Comparison of ENCODE assay signal across 8 mouse cellular contexts in the genomic region with DNA sequence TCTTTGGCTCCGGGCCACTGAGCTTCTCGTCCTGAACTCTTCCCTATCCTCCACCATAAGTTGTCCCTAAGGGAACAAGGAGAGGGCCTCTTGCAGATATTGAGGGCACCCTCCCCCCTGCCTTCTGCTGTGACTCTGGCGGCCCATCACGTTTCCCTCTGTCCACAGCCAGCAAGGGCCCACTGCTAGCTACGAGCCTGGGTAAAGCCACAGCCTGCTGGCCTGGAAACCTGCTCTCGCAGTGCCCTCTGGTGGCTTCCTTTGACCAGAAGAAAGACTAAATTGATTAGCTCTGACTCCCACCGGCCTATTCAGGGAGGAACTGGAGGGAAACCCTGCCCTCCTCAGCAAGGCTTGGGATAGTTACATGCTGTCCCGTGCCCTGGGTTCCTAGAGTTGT. TPM values are rescaled to one million over a fixed set of nuclear protein-coding genes. Genes with fewer than 3 reads are reported as not detected.
DNase-seq lines count a peak whose midpoint lies in the region; ATAC-seq and TF ChIP-seq lines count a peak whose summit lies in the region.

No protein-coding gene starts in this region.

- no peaks in the 10 kb centered on the region for H3K9me3 ChIP-seq in neural tube, embryonic 12.5 days

- no peak overlapping the region for H3K27ac ChIP-seq in liver, adult 2 months (replicated peaks; ENCODE audit: insufficient read depth, low read depth, low read length)
- H3K27ac ChIP-seq in neural tube, embryonic 12.5 days, result no peak overlapping the region

- 13% methylated on average over 8 of the region's 8 CpGs for WGBS in liver, adult 2 months
- 26% methylated on average over 8 of the region's 8 CpGs for WGBS in neural tube, embryonic 12.5 days

- no peak for TF ChIP-seq POLR2A in liver, adult 2 months (IDR thresholded peaks at IDR 0.05; ENCODE audit: extremely low read depth, insufficient read depth, low read length)

- H3K79me2 ChIP-seq in liver, adult 2 months (ENCODE audit: control insufficient read depth, insufficient read depth, low read length), result no peaks in the 10 kb centered on the region

- no peak overlapping the region for H3K4me3 ChIP-seq in liver, adult 2 months (ENCODE audit: insufficient read depth, low read depth, low read length)
- H3K4me3 ChIP-seq in neural tube, embryonic 12.5 days, result no peak overlapping the region

- no peak overlapping the region for H3K4me2 ChIP-seq in neural tube, embryonic 12.5 days (replicated peaks)

- no peak overlapping the region for H3K9ac ChIP-seq in liver, adult 2 months (ENCODE audit: low read depth, low read length)
- no peak overlapping the region for H3K9ac ChIP-seq in neural tube, embryonic 12.5 days

- peak; percentile 84 for ATAC-seq in common myeloid progenitor, adult 5-6 weeks (replicated peaks; ENCODE audit: low read depth, poor library complexity, severe bottlenecking)
- ATAC-seq in granulocyte monocyte progenitor cell, adult 5-6 weeks (replicated peaks; ENCODE audit: poor library complexity, severe bottlenecking), result peak; percentile 54
- ATAC-seq in neural tube, embryonic 12.5 days (ENCODE audit: low FRiP score, low read depth), result peak; percentile 53; the same call in 1 of the 2 replicates

- DNase-seq in urinary bladder, adult 18-20 months (ENCODE audit: low spot score in 2 of 2), result peak; percentile 69 to 75
- no peak for DNase-seq in urinary bladder, postnatal 10 days (ENCODE audit: low spot score)
- DNase-seq in kidney, adult 9 months, result peak; percentile 71
- peak; percentile 45 for DNase-seq in liver, adult 2 months (ENCODE audit: extremely low read depth, low read depth, low spot score)
- peak; percentile 59 to 71 for DNase-seq in urinary bladder, postnatal 4 days (ENCODE audit: low spot score in 2 of 2)

- no peaks in the 10 kb centered on the region for H3K4me1 ChIP-seq in liver, adult 2 months (ENCODE audit: control insufficient read depth, insufficient read depth, low read length)
- H3K4me1 ChIP-seq in neural tube, embryonic 12.5 days, result no peaks in the 10 kb centered on the region

- no peaks in the 10 kb centered on the region for H3K36me3 ChIP-seq in liver, adult 2 months (ENCODE audit: control insufficient read depth, insufficient read depth, low read length)
- H3K36me3 ChIP-seq in neural tube, embryonic 12.5 days, result no peaks in the 10 kb centered on the region

- TF ChIP-seq CTCF in liver, adult 2 months (IDR thresholded peaks at IDR 0.05; ENCODE audit: low read depth, low read length), result peak; percentile 82

- no peaks in the 10 kb centered on the region for H3K27me3 ChIP-seq in liver, adult 2 months (ENCODE audit: control insufficient read depth, insufficient read depth, low read length)
- H3K27me3 ChIP-seq in neural tube, embryonic 12.5 days (replicated peaks), result no peaks in the 10 kb centered on the region

RNA-seq across cellular contexts. Expression of a gene that starts 2.3 kb away (rescaled TPM):
- total RNA-seq in common myeloid progenitor, adult 5-6 weeks (2017), result not detected in 2 replicates
- not detected in 2 replicates for total RNA-seq in granulocyte monocyte progenitor cell, adult 5-6 weeks (2014; fragmentation: Nextera tagmentation)
- total RNA-seq in granulocyte monocyte progenitor cell, adult 5-6 weeks (2017), result not detected in 2 replicates
- total RNA-seq in liver, adult 2 months (2014; rRNA removed), result not detected in 2 replicates
- not detected in 2 replicates for polyA plus RNA-seq in liver, adult 2 months (2012; rRNA removed)
- polyA plus RNA-seq in neural tube, embryonic 12.5 days (2016; fragmentation: Nextera tagmentation; extraction: Ambion mirVana), result not detected in 2 replicates

RNA-seq across cellular contexts. Expression of a gene that starts 19.1 kb away (rescaled TPM):
- total RNA-seq in common myeloid progenitor, adult 5-6 weeks (2017), result not detected in 2 replicates
- not detected in 2 replicates for total RNA-seq in granulocyte monocyte progenitor cell, adult 5-6 weeks (2014; fragmentation: Nextera tagmentation)
- total RNA-seq in granulocyte monocyte progenitor cell, adult 5-6 weeks (2017), result not detected in 2 replicates
- total RNA-seq in liver, adult 2 months (2014; rRNA removed), result 0.07 TPM in 1 of 2 replicates, not detected in the other
- not detected in 2 replicates for polyA plus RNA-seq in liver, adult 2 months (2012; rRNA removed)
- polyA plus RNA-seq in neural tube, embryonic 12.5 days (2016; fragmentation: Nextera tagmentation; extraction: Ambion mirVana), result 0.49 and 0.92 TPM in 2 replicates

RNA-seq across cellular contexts. Expression of a gene that starts 47.4 kb away (rescaled TPM):
- not detected in 2 replicates for total RNA-seq in common myeloid progenitor, adult 5-6 weeks (2017)
- not detected in 2 replicates for total RNA-seq in granulocyte monocyte progenitor cell, adult 5-6 weeks (2014; fragmentation: Nextera tagmentation)
- not detected in 2 replicates for total RNA-seq in granulocyte monocyte progenitor cell, adult 5-6 weeks (2017)
- total RNA-seq in liver, adult 2 months (2014; rRNA removed), result under 0.01 TPM in 1 of 2 replicates, not detected in the other
- not detected in 2 replicates for polyA plus RNA-seq in liver, adult 2 months (2012; rRNA removed)
- polyA plus RNA-seq in neural tube, embryonic 12.5 days (2016; fragmentation: Nextera tagmentation; extraction: Ambion mirVana), result 0.05 TPM in 2 replicates

RNA-seq across cellular contexts. Expression of a gene that starts 52.4 kb away (rescaled TPM):
- total RNA-seq in common myeloid progenitor, adult 5-6 weeks (2017), result not detected in 2 replicates
- total RNA-seq in granulocyte monocyte progenitor cell, adult 5-6 weeks (2014; fragmentation: Nextera tagmentation), result not detected in 2 replicates
- total RNA-seq in granulocyte monocyte progenitor cell, adult 5-6 weeks (2017), result not detected in 2 replicates
- not detected in 2 replicates for total RNA-seq in liver, adult 2 months (2014; rRNA removed)
- polyA plus RNA-seq in liver, adult 2 months (2012; rRNA removed), result not detected in 2 replicates
- polyA plus RNA-seq in neural tube, embryonic 12.5 days (2016; fragmentation: Nextera tagmentation; extraction: Ambion mirVana), result not detected in 2 replicates
